Mouse (Mus musculus): ENCODE data around the gene Slc4a8. TPM values are rescaled to one million over a fixed set of nuclear protein-coding genes. Genes with fewer than 3 reads are reported as not detected.

The Slc4a8 gene
- total RNA-seq, 4 experiments from 2014 or later, result 1.9 to 4.3 (median 2.8) TPM

Other genes starting within 250 kb of the Slc4a8 start
- gene Tfcp2, start 209.7 kb upstream of the Slc4a8 start, total RNA-seq (2022), result 10 to 100 TPM; 14.3 to 17.3 (median 15.6) TPM
- gene Pou6f1, start 161.8 kb upstream of the Slc4a8 start, total RNA-seq (2022), result 10 to 100 TPM; 11.1 to 17.3 (median 13.8) TPM
- gene Dazap2, start 146.4 kb upstream of the Slc4a8 start, total RNA-seq (2022), result 100 to 1,000 TPM; 170 to 189 (median 183) TPM
- gene Smagp, start 124.8 kb upstream of the Slc4a8 start, total RNA-seq (2022), result 10 to 100 TPM; 10.9 to 20.2 (median 11.9) TPM
- 1 to 10 TPM in 2 of 4 experiments, under 1 TPM in 2; 0.84 to 2.6 (median 1.1) TPM for gene Bin2, start 92.2 kb upstream of the Slc4a8 start, total RNA-seq (2022)
- 1 to 10 TPM; 1.1 to 2.0 (median 1.5) TPM for gene Cela1, start 73.8 kb upstream of the Slc4a8 start, total RNA-seq (2022)
- gene Galnt6, start 32.4 kb upstream of the Slc4a8 start, total RNA-seq (2022), result under 1 TPM; 0.54 to 0.86 (median 0.64) TPM
- 1 to 10 TPM in 1 of 4 experiments, under 1 TPM in 2, not detected in 1; 0.41 to 1.2 (median 0.55) TPM for gene Scn8a, start 108.1 kb downstream of the Slc4a8 start, total RNA-seq (2022)

Data from heart, adult 8-10 months (tissue).